Mouse (Mus musculus) embryo, embryonic 10 days (tissue): ENCODE measurements around the gene Npepps.
"Not testable (repeated sequence)": the region's sequence is repeated elsewhere in the genome, so short reads cannot be mapped to it uniquely, and the experiment has no call there.

Experiments
- DNase-seq: peaks from one replicate; pipeline ENCODE4 v3.0.0-alpha.2; 2015; ENCODE audit warnings: low spot score

Gene Npepps

DNA sequence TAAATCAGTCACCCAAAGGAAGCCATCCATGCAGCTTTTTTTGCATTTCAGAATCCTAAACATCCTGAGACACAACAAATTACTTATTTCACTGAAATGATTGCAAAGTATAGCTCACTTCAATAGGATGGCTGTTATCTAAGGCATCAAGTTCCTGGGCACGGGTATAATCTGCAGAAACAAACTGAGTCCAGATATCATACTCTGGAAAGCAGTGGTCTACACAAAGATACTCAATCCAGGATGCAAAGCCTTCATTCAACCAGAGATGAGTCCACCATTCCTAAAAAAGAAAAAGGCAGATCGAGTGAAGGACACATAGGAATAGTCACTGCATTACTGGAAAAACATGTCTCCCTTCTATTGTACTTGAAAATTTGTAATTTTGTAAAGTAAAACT, 42.5 kb downstream of the Npepps start:
- DNase-seq, result no peak

DNA sequence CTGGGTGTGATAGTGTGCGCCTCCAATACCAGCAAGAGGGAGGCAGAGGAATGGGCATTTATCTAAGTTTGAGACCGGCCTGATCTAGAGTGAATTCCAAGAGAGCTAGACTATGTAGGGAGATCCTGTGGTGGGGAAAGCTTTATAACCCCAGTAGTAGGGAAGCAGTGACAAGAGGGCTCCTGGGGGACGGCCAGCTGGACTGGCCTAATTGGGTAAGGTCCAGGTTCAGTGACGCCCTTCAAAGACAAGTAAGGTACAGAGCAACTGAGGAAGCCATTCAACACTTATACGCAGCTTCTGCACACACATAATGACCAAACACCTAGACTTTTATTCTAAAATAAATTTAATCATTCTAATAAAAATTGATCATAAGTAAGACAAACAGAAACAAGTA, 48.0 kb downstream of the Npepps start:
- DNase-seq, result no peak

DNA sequence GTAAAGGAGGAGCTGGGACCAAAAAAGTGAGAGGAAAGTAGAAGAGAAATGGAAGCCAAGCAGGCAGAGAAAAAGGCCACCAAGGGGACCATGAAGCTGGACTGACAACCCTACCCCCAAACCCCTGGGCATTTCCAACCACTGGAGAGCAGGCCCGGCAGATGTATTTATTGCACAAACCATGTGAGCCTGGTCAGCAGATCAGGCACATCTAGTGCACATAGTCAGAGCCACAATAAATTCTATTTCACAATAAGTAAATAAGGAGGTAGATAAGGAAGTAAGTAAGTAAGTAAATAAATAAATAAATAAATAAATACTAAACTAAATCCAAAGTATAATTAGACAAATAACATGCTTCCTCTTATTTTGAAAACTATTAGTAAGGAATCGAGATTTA, 51.0 kb downstream of the Npepps start:
- no peak for DNase-seq

DNA sequence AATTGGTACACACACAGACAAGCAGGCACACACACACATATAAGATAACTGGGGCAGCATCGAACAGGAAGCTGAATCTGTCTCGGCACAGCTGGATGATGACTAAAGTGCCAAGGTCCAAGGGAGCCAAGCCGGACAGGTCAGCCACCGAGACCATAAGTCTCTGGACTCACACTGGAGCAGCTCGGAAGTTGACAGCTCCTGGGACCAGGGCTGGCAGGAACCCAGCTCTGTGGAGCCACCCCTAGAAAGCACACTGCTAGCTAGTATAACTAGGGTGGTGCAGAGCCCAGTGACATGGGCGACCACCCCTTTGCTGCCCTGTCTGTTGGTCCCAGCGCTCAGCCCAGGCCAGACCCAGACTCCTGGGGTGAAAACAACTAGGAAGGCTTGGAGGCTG, 51.5 kb downstream of the Npepps start:
- no peak for DNase-seq

DNA sequence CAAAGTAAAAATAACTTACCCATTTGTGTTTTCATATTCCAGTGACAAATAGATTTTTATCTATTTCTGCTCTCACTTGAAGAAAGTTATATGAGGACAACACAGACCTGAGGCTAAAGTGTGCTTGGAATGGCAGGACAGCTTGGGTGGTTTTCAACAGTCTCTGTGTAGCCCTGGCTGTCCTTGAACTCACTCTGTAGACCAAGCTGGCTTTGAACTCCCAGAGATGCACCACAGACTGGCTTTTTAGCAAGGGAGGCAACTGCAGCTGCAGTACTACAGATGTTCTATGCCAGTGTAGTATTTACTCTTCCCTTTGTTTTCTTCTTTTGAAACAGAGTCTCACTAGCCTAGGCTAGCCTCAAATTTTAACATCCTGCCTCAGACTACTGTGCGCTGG, 54.3 kb downstream of the Npepps start:
- no peak for DNase-seq

DNA sequence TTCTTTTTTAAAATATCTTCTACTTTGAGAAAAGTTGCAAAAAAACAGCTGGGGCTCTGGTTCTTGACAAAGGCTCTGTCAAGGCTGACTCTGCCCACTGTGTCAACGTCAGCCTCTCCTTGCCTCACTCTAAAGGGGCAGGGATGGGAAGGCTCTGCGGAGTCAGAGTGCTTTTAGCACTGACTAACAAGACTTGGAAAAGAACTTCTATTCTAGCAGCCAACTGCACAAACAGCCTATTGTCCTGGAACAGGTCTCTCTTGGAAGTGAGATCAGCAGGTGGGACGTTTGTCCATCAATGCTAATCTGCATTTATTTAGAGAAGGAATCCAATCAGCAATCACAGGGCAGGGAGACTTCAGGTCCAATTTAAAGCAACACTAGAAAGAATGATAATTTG, 57.0 kb downstream of the Npepps start:
- DNase-seq, result no peak

DNA sequence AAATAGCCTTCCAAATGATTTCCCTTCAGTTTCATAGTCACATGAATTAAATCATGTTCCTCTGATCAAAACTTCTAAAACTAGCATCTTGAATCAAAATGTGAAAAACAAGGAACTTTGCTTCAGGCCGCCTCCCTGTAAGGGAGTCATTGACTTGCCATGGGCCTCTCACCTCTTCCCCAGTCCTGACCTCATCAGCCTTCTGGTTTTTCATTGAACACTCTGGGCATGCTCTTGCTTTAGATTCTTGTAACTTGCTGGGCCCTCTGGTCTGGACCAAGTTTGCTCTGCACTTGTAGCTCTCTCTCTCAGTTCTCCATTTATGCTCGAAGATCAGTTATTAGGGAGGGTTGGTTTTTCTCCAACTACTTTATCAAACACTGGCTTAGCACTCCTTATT, 58.8 kb downstream of the Npepps start:
- no peak for DNase-seq

DNA sequence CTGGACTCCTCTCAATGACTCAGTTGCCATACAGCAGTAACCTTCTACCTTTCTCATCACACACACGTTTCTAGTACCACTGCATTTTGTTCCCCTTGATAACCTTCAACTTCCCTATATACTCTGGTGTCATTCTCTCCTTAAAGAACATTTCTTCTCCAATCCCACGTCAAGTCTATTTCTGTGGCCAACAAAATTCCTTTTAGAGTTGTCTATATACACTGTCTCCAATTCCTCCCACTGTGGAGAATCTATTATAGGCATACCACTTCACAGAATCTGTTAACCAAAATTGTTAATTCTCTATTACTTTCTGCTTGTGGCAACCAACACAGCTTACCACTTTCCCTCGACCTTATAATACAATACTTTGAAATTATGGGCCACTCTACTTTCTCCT, 60.2 kb downstream of the Npepps start:
- no peak for DNase-seq

DNA sequence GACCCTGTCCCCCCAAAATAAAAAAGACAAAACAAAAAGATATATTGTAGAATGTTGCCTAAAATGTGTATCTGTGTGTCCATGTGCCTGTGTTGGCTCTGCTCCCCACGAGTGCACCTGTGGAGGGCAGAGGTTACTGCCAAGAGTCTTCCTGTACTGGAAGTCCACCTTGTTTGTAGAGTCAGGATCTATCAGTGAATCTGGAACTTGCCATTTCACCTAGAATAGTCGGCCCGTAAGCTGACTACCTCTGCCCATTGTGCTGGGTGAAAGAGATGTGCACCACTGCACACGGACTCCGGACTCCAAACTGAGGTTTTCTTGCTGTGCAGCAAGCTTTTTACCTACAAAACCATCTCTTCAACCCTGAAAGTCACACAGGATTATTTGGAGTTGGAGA, 66.0 kb downstream of the Npepps start:
- DNase-seq, result no peak

DNA sequence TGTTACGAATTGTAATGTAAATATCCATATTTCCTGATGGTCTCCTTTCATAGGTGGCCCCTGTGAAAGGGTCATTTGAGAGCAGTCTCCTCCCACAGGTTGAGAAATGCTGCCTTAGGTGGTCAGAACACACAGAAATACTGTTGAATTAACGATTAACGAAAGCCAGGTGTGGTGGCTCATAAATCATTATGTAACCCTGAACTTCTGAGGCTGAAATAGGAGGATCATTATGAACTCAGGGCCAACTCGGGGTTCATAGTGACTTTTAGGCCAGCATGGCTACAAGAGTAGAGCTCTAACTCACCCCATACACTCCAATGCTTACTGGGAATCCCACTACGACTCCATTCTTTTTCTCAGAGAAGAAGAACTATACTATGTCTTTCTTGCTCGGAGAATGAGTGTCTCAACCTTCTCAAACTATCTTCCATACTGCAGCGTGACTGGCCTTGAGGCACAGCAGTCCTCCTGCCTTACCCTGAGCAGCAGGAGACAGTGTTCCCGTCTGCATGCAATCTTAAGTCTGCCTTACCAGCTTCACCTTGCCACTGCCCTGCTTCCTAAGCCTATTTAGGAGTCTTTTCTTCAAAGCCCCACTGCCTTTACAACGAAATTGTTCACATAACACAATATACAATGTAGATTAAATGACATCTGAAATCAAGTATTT, 69.6 kb downstream of the Npepps start:
- no peak for DNase-seq

DNA sequence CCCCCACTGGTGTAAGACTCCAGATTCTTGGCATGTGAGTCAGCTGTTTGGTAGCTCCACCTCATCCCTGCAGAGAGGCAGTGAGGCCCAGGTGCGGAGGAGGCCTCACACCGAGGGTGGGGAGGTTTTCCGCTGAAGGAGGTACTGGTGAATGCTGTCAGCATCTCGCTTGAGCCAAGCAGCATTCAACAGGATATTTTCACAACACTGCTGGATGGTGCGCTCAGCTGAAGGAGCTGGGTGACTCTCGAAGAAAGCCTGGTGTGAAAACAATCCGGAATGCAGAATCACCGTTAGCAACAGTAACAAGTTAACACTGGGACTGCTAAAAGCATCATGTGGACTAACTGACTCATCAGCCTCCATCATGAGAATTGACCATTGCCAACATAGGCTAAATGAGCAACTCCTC, 73.4 kb downstream of the Npepps start:
- DNase-seq, result no peak

DNA sequence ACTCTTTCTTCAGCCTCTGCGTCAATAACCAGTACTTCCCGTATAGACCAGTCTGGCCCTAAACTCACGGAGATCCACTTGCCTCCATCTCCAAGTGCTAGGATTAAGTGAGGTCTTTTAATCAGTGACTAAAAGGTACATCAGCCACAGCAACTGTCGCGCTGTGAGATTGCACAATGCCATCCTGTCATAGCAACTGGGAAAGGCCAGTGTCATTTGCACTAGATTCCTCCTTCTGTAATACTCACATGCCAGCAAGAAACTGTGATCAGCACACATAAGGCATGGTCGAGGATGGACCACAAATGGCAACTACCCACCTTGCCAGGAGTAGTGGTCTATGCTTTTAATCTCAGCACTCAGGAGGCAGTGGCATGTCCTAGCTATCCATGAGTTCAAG, 80.9 kb downstream of the Npepps start:
- no peak for DNase-seq

DNA sequence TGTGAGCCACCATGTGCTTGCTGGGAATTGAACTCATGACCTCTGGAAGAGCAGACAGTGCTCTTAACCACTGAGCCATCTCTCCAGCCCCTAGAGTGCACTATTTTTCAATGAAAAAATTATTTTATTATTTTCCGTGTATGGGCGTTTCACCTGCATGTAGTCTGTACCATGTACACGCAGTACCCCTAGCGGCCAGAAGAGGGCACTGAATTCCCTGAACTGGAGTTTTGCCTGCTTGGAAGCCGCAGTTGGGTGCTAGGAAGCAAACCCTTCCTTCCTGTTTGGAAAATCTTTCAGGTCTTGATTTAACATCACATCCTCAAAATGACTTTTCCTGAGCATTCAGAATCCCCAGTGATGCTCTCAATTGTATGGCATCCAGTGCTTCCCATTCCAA, 81.8 kb downstream of the Npepps start:
- DNase-seq, result peak; percentile 72

DNA sequence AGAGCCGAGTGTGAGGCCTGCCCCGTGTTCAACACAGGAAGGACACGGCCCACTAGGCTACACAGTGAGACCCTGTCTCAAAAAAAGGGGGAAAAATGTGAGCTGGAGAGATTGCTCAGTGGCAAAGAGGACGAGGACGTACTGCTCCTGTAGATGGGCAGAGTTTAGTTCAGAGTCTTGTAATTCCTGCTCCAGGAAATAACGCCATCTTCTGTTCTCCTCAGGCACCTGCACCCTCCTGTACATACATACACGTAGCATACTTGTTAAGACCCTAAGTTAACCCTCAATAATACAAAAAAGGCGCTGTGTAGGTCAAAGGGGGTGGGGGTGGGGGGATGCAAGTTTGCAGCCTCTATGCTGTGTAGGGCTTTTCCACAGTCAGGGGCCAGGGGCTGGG, 83.4 kb downstream of the Npepps start:
- no peak for DNase-seq

DNA sequence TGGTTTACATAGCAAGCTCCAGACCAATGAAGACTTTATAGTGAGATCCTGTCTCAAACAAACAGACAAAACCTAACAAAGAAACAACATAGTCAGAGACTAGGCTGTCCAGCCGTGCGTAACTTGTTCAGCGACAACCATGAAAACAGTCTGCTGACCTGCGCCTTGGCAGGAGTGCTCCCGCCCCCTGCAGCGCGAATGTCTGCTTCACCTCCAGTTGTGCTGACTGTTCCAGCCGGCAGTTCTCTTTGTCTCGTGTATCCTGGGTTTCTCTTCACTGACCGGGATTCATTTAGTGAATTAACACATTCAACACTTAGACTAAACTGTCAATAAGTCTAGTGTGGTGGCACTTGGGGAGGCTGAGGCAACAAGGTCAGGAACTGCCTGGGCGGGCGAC, 83.9 kb downstream of the Npepps start:
- DNase-seq, result no peak

DNA sequence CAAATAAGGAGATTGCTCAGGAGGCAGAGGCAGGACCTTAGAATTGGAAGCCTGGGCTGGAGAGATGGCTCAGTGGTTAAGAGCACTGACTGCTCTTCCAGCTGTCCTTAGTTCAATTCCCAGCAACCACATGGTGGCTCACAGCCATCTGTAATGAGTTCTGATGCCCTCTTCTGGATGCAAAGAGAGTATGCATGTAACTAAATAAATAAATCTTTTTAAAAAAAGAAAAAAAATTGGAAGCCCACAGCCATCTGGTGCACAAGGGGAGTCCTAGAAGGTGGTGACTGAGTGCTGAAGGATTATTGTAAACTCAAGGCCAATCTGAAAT, 87.9 kb downstream of the Npepps start:
- DNase-seq, result no peak

DNA sequence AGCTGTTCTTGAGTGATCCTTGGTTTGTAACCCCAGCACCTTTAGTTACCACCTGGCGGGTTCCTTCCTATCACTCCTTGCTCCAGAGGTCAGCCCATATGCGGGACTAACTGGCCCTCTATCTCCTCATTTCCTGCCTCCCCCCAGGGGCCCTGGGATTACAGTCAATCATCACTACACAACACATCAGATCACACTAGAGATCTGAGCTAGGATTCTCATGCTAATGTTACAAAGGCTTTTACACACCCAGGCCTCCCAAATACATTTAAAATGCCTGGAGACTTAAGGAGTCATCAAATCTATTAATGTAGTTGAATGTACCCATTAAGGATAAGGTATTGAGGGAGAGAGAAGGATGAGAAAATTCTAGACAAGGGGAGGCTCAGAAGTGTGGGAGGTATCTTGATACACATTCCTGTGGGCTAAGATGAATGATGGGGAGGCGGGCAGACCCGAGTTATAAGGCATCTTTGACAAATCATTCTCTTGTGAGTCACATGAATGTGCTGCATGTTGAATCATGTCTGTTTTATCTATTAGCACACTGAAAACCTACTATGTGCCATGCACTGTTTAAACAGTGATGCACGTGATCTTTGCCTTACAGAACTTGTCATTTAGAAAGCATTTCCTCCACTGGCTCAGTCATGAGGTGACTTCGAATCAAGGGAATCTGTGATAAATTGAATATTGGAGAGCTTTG, 88.4 kb downstream of the Npepps start:
- DNase-seq, result no peak

DNA sequence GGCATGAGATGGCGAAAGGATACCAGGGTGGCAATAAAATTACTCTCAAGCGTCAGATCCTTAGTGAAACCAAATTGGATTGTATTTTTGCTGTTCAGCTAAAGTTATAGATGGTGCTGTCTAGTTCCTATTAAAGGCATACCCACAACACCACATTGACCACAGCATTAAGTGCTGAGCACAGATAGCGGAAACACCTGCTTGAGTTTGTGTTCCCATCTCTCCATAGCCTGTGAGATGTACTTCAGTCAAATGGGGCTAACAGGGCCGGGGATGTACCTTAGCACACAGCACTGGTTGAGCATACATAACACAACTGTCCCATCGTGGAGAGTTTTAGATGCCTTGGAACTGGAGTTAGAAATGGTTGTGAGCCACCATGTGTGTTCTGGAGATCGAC, 89.4 kb downstream of the Npepps start:
- DNase-seq, result no peak

DNA sequence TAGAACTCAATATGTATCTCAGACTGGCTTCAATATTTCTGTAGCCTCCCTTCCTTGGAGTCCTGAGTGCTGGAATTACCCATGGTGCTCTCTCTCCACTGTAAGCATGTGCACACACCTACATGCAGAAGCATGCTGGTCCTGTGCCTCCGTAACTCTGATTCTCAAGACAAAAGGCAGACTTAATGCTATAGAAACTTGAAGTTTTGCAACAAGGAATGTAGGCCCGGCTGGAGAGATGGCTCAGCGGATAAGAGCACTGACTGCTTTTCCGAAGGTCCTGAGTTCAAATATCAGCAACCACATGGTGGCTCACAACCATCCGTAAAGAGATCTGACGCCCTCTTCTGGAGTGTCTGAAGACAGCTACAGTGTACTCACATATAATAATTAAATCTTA, 90.8 kb downstream of the Npepps start:
- DNase-seq, result not testable (repeated sequence)

DNA sequence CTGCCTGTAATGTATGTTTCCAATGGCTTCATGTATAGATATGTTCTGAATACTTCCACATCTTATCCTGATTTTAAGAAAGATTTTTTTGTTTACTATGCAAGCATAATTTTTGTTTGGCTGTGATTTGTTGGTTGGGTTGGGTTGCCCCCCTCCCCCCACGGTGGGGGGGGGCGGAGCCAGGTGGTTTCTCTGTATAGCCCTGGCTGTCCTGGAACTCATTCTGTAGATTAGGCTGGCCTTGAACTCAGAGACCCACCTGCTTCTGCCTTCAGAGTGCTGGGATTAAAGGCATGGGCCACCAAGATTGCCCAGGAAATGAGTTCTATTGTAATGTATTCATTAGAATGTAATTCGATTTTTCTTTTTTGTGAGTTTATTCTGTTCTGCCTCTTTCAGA, 91.2 kb downstream of the Npepps start:
- no peak for DNase-seq

DNA sequence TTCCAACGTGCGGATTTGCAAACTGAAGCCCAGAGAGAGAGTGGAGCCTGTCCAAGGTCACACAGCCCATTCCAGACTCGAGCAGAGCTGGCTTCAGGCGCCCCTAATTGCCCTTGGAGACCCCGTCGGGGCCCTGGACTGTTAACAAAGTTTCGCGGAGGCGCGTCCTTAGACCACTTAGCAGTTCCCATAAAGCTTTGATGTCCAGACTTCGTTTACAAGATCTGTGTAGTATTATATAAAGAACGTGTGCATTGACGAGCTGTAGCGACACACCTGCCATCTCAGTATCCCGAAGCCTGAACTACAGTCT, 91.8 kb downstream of the Npepps start:
- DNase-seq, result no peak

DNA sequence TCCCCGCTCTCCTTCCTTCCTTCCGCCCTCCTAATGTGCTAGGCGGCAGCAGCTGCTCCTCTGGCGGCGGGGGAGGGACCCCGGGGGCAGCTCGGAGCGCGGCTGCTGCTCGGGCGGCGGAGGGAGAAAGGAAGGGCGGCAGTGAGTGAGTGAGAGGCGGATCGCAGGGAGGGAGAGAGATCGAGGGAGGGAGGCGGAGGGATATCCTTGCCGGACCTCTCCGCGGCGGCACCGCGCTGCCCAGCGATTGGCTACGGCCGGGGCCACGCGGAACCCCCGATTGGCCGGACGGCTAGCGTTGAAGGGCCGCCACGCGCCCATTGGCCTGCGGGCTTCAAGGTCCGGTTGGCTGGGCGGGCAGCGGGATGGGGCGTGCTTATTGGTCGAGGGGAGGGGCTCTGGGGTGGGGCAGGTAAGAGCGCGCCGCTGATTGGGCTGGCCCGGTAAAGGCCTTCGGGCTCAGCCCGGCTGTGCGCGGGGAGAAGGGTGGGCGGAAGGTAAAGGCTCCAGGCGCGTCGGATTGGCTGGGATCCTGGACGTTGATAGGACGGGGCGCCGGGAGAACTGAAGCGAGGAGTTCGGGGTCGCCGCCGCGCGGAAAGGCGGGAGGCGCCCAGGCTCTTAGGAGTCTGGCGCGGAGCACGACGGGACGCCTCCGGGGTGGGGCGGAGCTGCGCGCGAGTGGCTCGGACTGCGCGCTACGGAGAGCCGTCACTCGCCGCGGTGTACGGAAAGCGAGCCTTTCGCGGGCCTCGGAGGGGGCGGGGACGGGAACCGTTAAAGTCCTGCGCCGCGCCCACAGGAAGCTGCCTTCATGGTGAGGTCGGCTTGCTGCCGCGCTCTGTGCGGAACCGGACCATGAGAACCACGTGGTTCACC, 92.4 kb downstream of the Npepps start, which contains the start of gene Kpnb1:
Gene Kpnb1 (minus strand): TSS at position 118 of the 879 bp plus-strand sequence.
- peak; percentile 98 for DNase-seq
